In the genomic region with DNA sequence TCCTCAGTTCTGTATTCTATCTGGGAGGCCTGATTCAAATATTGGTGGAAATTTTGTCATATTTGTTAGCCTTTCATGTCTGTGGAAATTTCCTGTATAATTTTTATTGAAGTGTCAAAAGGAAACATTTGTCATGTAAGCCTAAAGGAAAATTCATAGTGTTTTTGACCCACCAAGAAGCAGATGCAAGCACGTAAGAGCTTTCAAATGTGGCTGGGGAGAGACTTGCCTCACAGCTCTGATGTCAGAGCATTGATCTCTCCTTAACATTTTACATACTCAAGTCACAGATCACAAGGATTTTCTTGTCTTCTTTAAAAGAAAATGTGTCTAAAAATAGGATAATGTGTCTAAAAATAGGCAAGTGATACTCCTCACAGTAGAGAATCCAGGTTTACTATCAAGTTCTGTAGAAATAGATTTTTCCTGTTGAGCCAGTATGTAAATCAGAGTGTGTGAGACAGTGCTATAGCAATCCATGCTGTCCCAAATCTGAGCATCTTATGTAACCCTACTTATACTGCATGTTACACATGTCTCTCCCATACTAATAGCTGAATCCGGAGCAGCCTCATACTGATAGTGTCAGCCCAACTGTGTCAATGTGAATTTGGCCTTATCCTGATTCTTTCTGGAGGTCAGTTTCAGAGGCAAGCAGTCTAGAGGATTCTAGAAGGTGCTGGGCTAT, we compare ENCODE assay signal across 25 mouse cellular contexts.
DNase-seq lines count a peak whose midpoint lies in the region; ATAC-seq and TF ChIP-seq lines count a peak whose summit lies in the region.
"Had no signal": no experiment of that assay in that cellular context is flagged by ENCODE, and none has a peak within 500 bp of the region (broad histone marks: within the 10 kb centered on the region; RNA-seq: fewer than 3 reads in every experiment).

No protein-coding gene starts in this region.

- no peak for DNase-seq in forebrain, postnatal 0 days
- peak; percentile 35 for DNase-seq in CD4-positive, CD25-positive, alpha-beta regulatory T cell, adult 2 months (ENCODE audit: low read depth, low spot score)
- peak; percentile 48 for DNase-seq in brain, adult 2 months (ENCODE audit: low read depth, low spot score)
- DNase-seq in naive thymus-derived CD4-positive, alpha-beta T cell, adult 2 months (ENCODE audit: low read depth) = peak; percentile 55
- no peak for DNase-seq in yolk sac, embryonic 10.5 days (ENCODE audit: low spot score)
- no peak for DNase-seq in left cerebral cortex, adult 11 months (ENCODE audit: low spot score)
- DNase-seq in thymus, postnatal 14 days = no peak
- DNase-seq: adrenal gland, adult 2 months; adrenal gland, postnatal 14 days; cerebellum, adult 11-12 months; cerebellum, adult 8-10 months; cerebellum, postnatal 10 days; cerebellum, postnatal 36 days; gastrocnemius, postnatal 25 days; heart, adult 18-20 months; heart, postnatal 10 days; heart, postnatal 4 days; kidney, adult 18-20 months had no signal

- H3K4me2 ChIP-seq in forebrain, postnatal 0 days (ENCODE audit: low read depth) = no peak overlapping the region
- H3K4me2 ChIP-seq in forebrain, embryonic 13.5 days = no peak overlapping the region
- H3K4me2 ChIP-seq: heart, embryonic 12.5 days; heart, embryonic 15.5 days; hindbrain, embryonic 12.5 days; hindbrain, embryonic 15.5 days had no signal

- H3K9me3 ChIP-seq in forebrain, postnatal 0 days (ENCODE audit: low read length) = no peaks in the 10 kb centered on the region
- H3K9me3 ChIP-seq in forebrain, embryonic 13.5 days (replicated peaks) = no peaks in the 10 kb centered on the region
- H3K9me3 ChIP-seq: forebrain, embryonic 10.5 days; heart, embryonic 12.5 days; heart, embryonic 15.5 days; hindbrain, embryonic 12.5 days; hindbrain, embryonic 15.5 days had no signal

- H3K9ac ChIP-seq in forebrain, postnatal 0 days = no peak overlapping the region
- H3K9ac ChIP-seq in forebrain, embryonic 13.5 days = no peak overlapping the region
- H3K9ac ChIP-seq: heart, embryonic 12.5 days; heart, embryonic 15.5 days; hindbrain, embryonic 12.5 days; hindbrain, embryonic 15.5 days had no signal

- WGBS in forebrain, postnatal 0 days = 78% methylated on average over 2 of the region's 2 CpGs
- WGBS in forebrain, embryonic 13.5 days = 87% methylated on average over 2 of the region's 2 CpGs

- peak; percentile 38; the same call in 1 of the 2 replicates for ATAC-seq in forebrain, postnatal 0 days
- no peak for ATAC-seq in forebrain, embryonic 13.5 days
- ATAC-seq: intestine, embryonic 16.5 days had no signal

- H3K27me3 ChIP-seq in forebrain, postnatal 0 days (ENCODE audit: insufficient read depth, low read length) = no peaks in the 10 kb centered on the region
- no peaks in the 10 kb centered on the region for H3K27me3 ChIP-seq in forebrain, embryonic 13.5 days
- H3K27me3 ChIP-seq: hindbrain, embryonic 12.5 days; hindbrain, embryonic 15.5 days had no signal

- no peaks in the 10 kb centered on the region for H3K36me3 ChIP-seq in forebrain, postnatal 0 days (ENCODE audit: insufficient read depth)
- no peaks in the 10 kb centered on the region for H3K36me3 ChIP-seq in forebrain, embryonic 13.5 days (ENCODE audit: poor library complexity, severe bottlenecking)
- H3K36me3 ChIP-seq: forebrain, embryonic 10.5 days; heart, embryonic 12.5 days; heart, embryonic 15.5 days; hindbrain, embryonic 12.5 days; hindbrain, embryonic 15.5 days had no signal

- no peaks in the 10 kb centered on the region for H3K4me1 ChIP-seq in forebrain, postnatal 0 days (ENCODE audit: insufficient read depth)
- H3K4me1 ChIP-seq in forebrain, embryonic 13.5 days = no peaks in the 10 kb centered on the region
- H3K4me1 ChIP-seq: heart, embryonic 12.5 days; heart, embryonic 15.5 days; hindbrain, embryonic 12.5 days had no signal

- H3K4me3 ChIP-seq in forebrain, postnatal 0 days (ENCODE audit: low read depth, low read length) = no peak overlapping the region
- no peak overlapping the region for H3K4me3 ChIP-seq in forebrain, embryonic 13.5 days
- H3K4me3 ChIP-seq: forebrain, embryonic 10.5 days; heart, embryonic 12.5 days; heart, embryonic 15.5 days; hindbrain, embryonic 12.5 days; hindbrain, embryonic 15.5 days had no signal

- no peak overlapping the region for H3K27ac ChIP-seq in forebrain, postnatal 0 days (ENCODE audit: low read depth, low read length)
- no peak overlapping the region for H3K27ac ChIP-seq in forebrain, embryonic 13.5 days
- H3K27ac ChIP-seq: forebrain, embryonic 10.5 days; heart, embryonic 15.5 days; hindbrain, embryonic 12.5 days; hindbrain, embryonic 15.5 days had no signal

- no peak for TF ChIP-seq CTCF in forebrain, postnatal 0 days (IDR thresholded peaks at IDR 0.05; ENCODE audit: low read depth)

Comparison
In these comparisons a context has a peak if more than half of its experiments do, and no peak if none do; other contexts are left out.
1. DNase-seq: peak in CD4-positive, CD25-positive, alpha-beta regulatory T cell, adult 2 months (single experiment), brain, adult 2 months (single experiment) and naive thymus-derived CD4-positive, alpha-beta T cell, adult 2 months (single experiment); none in forebrain, postnatal 0 days (single experiment), yolk sac, embryonic 10.5 days (single experiment), left cerebral cortex, adult 11 months (single experiment) and thymus, postnatal 14 days (single experiment).